Comparison of ENCODE assay signal across 9 mouse cellular contexts in genomic region chr16:21641944-21642343, GRCm38 (mm10). TPM values are rescaled to one million over a fixed set of nuclear protein-coding genes. Genes with fewer than 3 reads are reported as not detected.
DNase-seq lines count a peak whose midpoint lies in the region; ATAC-seq lines count a peak whose summit lies in the region.
"Had no signal": no experiment of that assay in that cellular context is flagged by ENCODE, and none has a peak within 500 bp of the region (broad histone marks: within the 10 kb centered on the region; RNA-seq: fewer than 3 reads in every experiment).

No protein-coding gene starts in this region.

- H3K36me3 ChIP-seq in hindbrain, embryonic 10.5 days, result peaks cover 15% of the 10 kb centered on the region; the same call in 1 of the 2 replicates
- H3K36me3 ChIP-seq in hindbrain, embryonic 14.5 days (replicated peaks; ENCODE audit: control insufficient read depth, insufficient read depth), result 0 out of 2 replicates have a peak, but pooled peaks cover 14% of the 10 kb centered on the region
- H3K36me3 ChIP-seq in heart, embryonic 11.5 days (ENCODE audit: control insufficient read depth, insufficient read depth, low read length), result no peaks in the 10 kb centered on the region
- H3K36me3 ChIP-seq in forebrain, embryonic 16.5 days (ENCODE audit: control insufficient read depth, insufficient read depth), result no peaks in the 10 kb centered on the region
- H3K36me3 ChIP-seq: hindbrain, embryonic 15.5 days had no signal

- peak overlapping the region; percentile 62; the same call in 1 of the 2 replicates for H3K27ac ChIP-seq in hindbrain, embryonic 10.5 days
- no peak overlapping the region for H3K27ac ChIP-seq in hindbrain, embryonic 14.5 days
- H3K27ac ChIP-seq in heart, embryonic 11.5 days (ENCODE audit: low read depth, low read length), result peak overlapping the region; percentile 8; the same call in 1 of the 2 replicates
- no peak overlapping the region for H3K27ac ChIP-seq in forebrain, embryonic 16.5 days (ENCODE audit: low read length)

- DNase-seq in hindbrain, embryonic 10.5 days (ENCODE audit: low spot score), result no peak
- no peak for DNase-seq in hindbrain, embryonic 14.5 days (ENCODE audit: low spot score)
- peak; percentile 46 to 64 for DNase-seq in kidney, postnatal 25 days
- peak; percentile 8 to 36 for DNase-seq in monocyte, adult 2 months (ENCODE audit: low read depth in 1 of 2, low spot score in 2 of 2)
- no peak for DNase-seq in left cerebral cortex, postnatal 36 days (ENCODE audit: low spot score in 2 of 2)
- DNase-seq in cerebellum, adult 18-20 months, result no peak

- H3K9me3 ChIP-seq in hindbrain, embryonic 10.5 days, result no peaks in the 10 kb centered on the region
- no peaks in the 10 kb centered on the region for H3K9me3 ChIP-seq in hindbrain, embryonic 14.5 days (ENCODE audit: control insufficient read depth, low read length)
- no peaks in the 10 kb centered on the region for H3K9me3 ChIP-seq in heart, embryonic 11.5 days (replicated peaks; ENCODE audit: control insufficient read depth, low read length)
- H3K9me3 ChIP-seq in forebrain, embryonic 16.5 days (ENCODE audit: control insufficient read depth, low read length), result no peaks in the 10 kb centered on the region
- H3K9me3 ChIP-seq: hindbrain, embryonic 15.5 days had no signal

- peaks cover 30% of the 10 kb centered on the region for H3K4me1 ChIP-seq in hindbrain, embryonic 10.5 days (replicated peaks)
- peaks cover 10% of the 10 kb centered on the region; the same call in 1 of the 2 replicates for H3K4me1 ChIP-seq in hindbrain, embryonic 14.5 days (replicated peaks; ENCODE audit: control insufficient read depth, insufficient read depth, low read length)
- H3K4me1 ChIP-seq in heart, embryonic 11.5 days (ENCODE audit: control insufficient read depth, insufficient read depth, low read length), result peaks cover 32% of the 10 kb centered on the region
- H3K4me1 ChIP-seq in forebrain, embryonic 16.5 days (replicated peaks; ENCODE audit: control insufficient read depth, insufficient read depth, low read length), result no peaks in the 10 kb centered on the region; the same call in 1 of the 2 replicates

- ATAC-seq in hindbrain, embryonic 14.5 days (ENCODE audit: low FRiP score), result no peak
- no peak for ATAC-seq in heart, embryonic 11.5 days (replicated peaks; ENCODE audit: insufficient number of reproducible peaks, low FRiP score, low TSS enrichment)
- no peak for ATAC-seq in forebrain, embryonic 16.5 days

- 88% methylated on average over 3 of the region's 3 CpGs for WGBS in hindbrain, embryonic 10.5 days
- WGBS in hindbrain, embryonic 14.5 days, result 88% methylated on average over 3 of the region's 3 CpGs
- 41% methylated on average over 3 of the region's 3 CpGs for WGBS in heart, embryonic 11.5 days (ENCODE audit: insufficient replicate concordance)
- 92% methylated on average over 3 of the region's 3 CpGs for WGBS in forebrain, embryonic 16.5 days

- no peak overlapping the region for H3K9ac ChIP-seq in hindbrain, embryonic 14.5 days
- H3K9ac ChIP-seq in heart, embryonic 11.5 days (ENCODE audit: low read depth, low read length), result no peak overlapping the region
- H3K9ac ChIP-seq in forebrain, embryonic 16.5 days (replicated peaks; ENCODE audit: low read depth, low read length), result no peak overlapping the region
- H3K9ac ChIP-seq: hindbrain, embryonic 15.5 days had no signal

- no peak overlapping the region for H3K4me2 ChIP-seq in hindbrain, embryonic 14.5 days (replicated peaks)
- H3K4me2 ChIP-seq in heart, embryonic 11.5 days, result no peak overlapping the region
- H3K4me2 ChIP-seq in forebrain, embryonic 16.5 days (ENCODE audit: low read length), result no peak overlapping the region
- H3K4me2 ChIP-seq: hindbrain, embryonic 15.5 days had no signal

- intact Hi-C loops in left cerebral cortex, postnatal 36 days (cut with DNase I), result no loop called here

- H3K4me3 ChIP-seq in hindbrain, embryonic 10.5 days, result no peak overlapping the region
- no peak overlapping the region for H3K4me3 ChIP-seq in hindbrain, embryonic 14.5 days (replicated peaks; ENCODE audit: low read length)
- no peak overlapping the region for H3K4me3 ChIP-seq in heart, embryonic 11.5 days (ENCODE audit: low read depth, low read length)
- no peak overlapping the region for H3K4me3 ChIP-seq in forebrain, embryonic 16.5 days (replicated peaks; ENCODE audit: low read length)
- H3K4me3 ChIP-seq: hindbrain, embryonic 15.5 days had no signal

- H3K27me3 ChIP-seq in hindbrain, embryonic 10.5 days (ENCODE audit: insufficient read depth, poor library complexity, severe bottlenecking), result no peaks in the 10 kb centered on the region
- H3K27me3 ChIP-seq in hindbrain, embryonic 14.5 days (ENCODE audit: control insufficient read depth, insufficient read depth, low read length), result no peaks in the 10 kb centered on the region
- H3K27me3 ChIP-seq in heart, embryonic 11.5 days (ENCODE audit: control insufficient read depth, insufficient read depth, low read length), result no peaks in the 10 kb centered on the region
- no peaks in the 10 kb centered on the region for H3K27me3 ChIP-seq in forebrain, embryonic 16.5 days (replicated peaks; ENCODE audit: control insufficient read depth, insufficient read depth, low read length)
- H3K27me3 ChIP-seq: hindbrain, embryonic 15.5 days had no signal

RNA-seq across cellular contexts. Expression of gene 2510009E07Rik, which starts 52.5 kb away (rescaled TPM):
- 32.9 and 34.0 TPM in 2 replicates for polyA plus RNA-seq in hindbrain, embryonic 10.5 days (2016; fragmentation: Nextera tagmentation; extraction: Ambion mirVana)
- 45.4 and 50.6 TPM in 2 replicates for polyA plus RNA-seq in hindbrain, embryonic 14.5 days (2014; fragmentation: Nextera tagmentation; extraction: Ambion mirVana)
- polyA plus RNA-seq in heart, embryonic 11.5 days (2014; fragmentation: Nextera tagmentation; extraction: Ambion mirVana), result 15.7 and 19.7 TPM in 2 replicates
- 10 to 100 TPM; 46.9 to 47.0 TPM for total RNA-seq in left cerebral cortex, postnatal 36 days (2021)
- 43.0 and 43.9 TPM in 2 replicates for polyA plus RNA-seq in forebrain, embryonic 16.5 days (2015; fragmentation: Nextera tagmentation; extraction: Ambion mirVana)

Comparison
In these comparisons a context has a peak if more than half of its experiments do, and no peak if none do; other contexts are left out.
1. H3K27ac ChIP-seq: peak in hindbrain, embryonic 10.5 days (single experiment) and heart, embryonic 11.5 days (single experiment); none in hindbrain, embryonic 14.5 days (single experiment) and forebrain, embryonic 16.5 days (single experiment).
2. DNase-seq: peak in kidney, postnatal 25 days (2 of 2) and monocyte, adult 2 months (2 of 2); none in hindbrain, embryonic 10.5 days (single experiment), hindbrain, embryonic 14.5 days (single experiment), left cerebral cortex, postnatal 36 days (0 of 2) and cerebellum, adult 18-20 months (0 of 2).